Mouse (Mus musculus): ENCODE measurements at regions not wholly inside any gene's neighbourhood (a gene's known extent, or its start where the extent isn't known, plus 50 kb on each side); places are given as distances from the start of the nearest gene placed in this dataset.
A peak's percentile ranks its signal among the peaks of the same experiment; 100 is the strongest.

GRCm38 (mm10) chr10:103726680-103727079, 359.1 kb downstream of the Slc6a15 start:
- no peak for TF ChIP-seq CTCF (IDR thresholded peaks at IDR 0.05; ENCODE audit: low read depth)
- ATAC-seq (replicated peaks; ENCODE audit: low FRiP score, low read depth): peak; percentile 69; the same call in 1 of the 2 replicates
- no peaks in the 10 kb centered on the region for H3K27me3 ChIP-seq (ENCODE audit: insufficient read depth, low read length)
- no peak overlapping the region for H3K4me3 ChIP-seq (replicated peaks; ENCODE audit: low read depth, low read length)
- no peak overlapping the region for H3K27ac ChIP-seq
- 0 out of 2 replicates have a peak, but pooled peaks cover 3% of the 10 kb centered on the region for H3K4me1 ChIP-seq (replicated peaks; ENCODE audit: insufficient read depth, low read length)
- H3K9me3 ChIP-seq (replicated peaks; ENCODE audit: low read length): no peaks in the 10 kb centered on the region
- peak; percentile 75 for DNase-seq (ENCODE audit: low spot score)
- H3K4me2 ChIP-seq (ENCODE audit: low read length): no peak overlapping the region
- no peak overlapping the region for H3K9ac ChIP-seq (ENCODE audit: low read depth, low read length)
- H3K36me3 ChIP-seq (ENCODE audit: insufficient read depth, low read length): no peaks in the 10 kb centered on the region

GRCm38 (mm10) chr10:103731522-103731921, 363.9 kb downstream of the Slc6a15 start:
- no peak for TF ChIP-seq CTCF (IDR thresholded peaks at IDR 0.05; ENCODE audit: low read depth)
- Histone ChIP-seq H3K27me3 (ENCODE audit: insufficient read depth, low read length) (no peaks in the 10 kb centered on the region), H3K9ac (ENCODE audit: low read depth, low read length) (no peak overlapping the region), H3K4me2 (ENCODE audit: low read length) (peak overlapping the region; percentile 6; the same call in 1 of the 2 replicates), H3K9me3 (replicated peaks; ENCODE audit: low read length) (no peaks in the 10 kb centered on the region), H3K4me3 (replicated peaks; ENCODE audit: low read depth, low read length) (no peak overlapping the region), H3K4me1 (replicated peaks; ENCODE audit: insufficient read depth, low read length) (0 out of 2 replicates have a peak, but pooled peaks cover 3% of the 10 kb centered on the region), H3K36me3 (ENCODE audit: insufficient read depth, low read length) (no peaks in the 10 kb centered on the region), H3K27ac (no peak overlapping the region)
- DNase-seq (ENCODE audit: low spot score) (peak; percentile 74), ATAC-seq (replicated peaks; ENCODE audit: low FRiP score, low read depth) (no peak)
- WGBS: 2% methylated on average over 1 of the region's 1 CpGs

GRCm38 (mm10) chr10:103731981-103732380, 364.4 kb downstream of the Slc6a15 start:
- no peak overlapping the region for H3K9ac ChIP-seq (ENCODE audit: low read depth, low read length)
- H3K27ac ChIP-seq: no peak overlapping the region
- no peaks in the 10 kb centered on the region for H3K36me3 ChIP-seq (ENCODE audit: insufficient read depth, low read length)
- peak overlapping the region; percentile 6; the same call in 1 of the 2 replicates for H3K4me2 ChIP-seq (ENCODE audit: low read length)
- 0 out of 2 replicates have a peak, but pooled peaks cover 3% of the 10 kb centered on the region for H3K4me1 ChIP-seq (replicated peaks; ENCODE audit: insufficient read depth, low read length)
- H3K9me3 ChIP-seq (replicated peaks; ENCODE audit: low read length): no peaks in the 10 kb centered on the region
- no peaks in the 10 kb centered on the region for H3K27me3 ChIP-seq (ENCODE audit: insufficient read depth, low read length)
- DNase-seq (ENCODE audit: low spot score) (no peak), ATAC-seq (replicated peaks; ENCODE audit: low FRiP score, low read depth) (no peak)
- no peak for TF ChIP-seq CTCF (IDR thresholded peaks at IDR 0.05; ENCODE audit: low read depth)
- no peak overlapping the region for H3K4me3 ChIP-seq (replicated peaks; ENCODE audit: low read depth, low read length)
- 19% methylated on average over 5 of the region's 5 CpGs for whole genome bisulfite sequencing

- Histone ChIP-seq H3K4me2 (ENCODE audit: low read length) (no peak overlapping the region), H3K4me3 (replicated peaks; ENCODE audit: low read depth, low read length) (no peak overlapping the region), H3K9me3 (replicated peaks; ENCODE audit: low read length) (no peaks in the 10 kb centered on the region), H3K36me3 (ENCODE audit: insufficient read depth, low read length) (no peaks in the 10 kb centered on the region), H3K27me3 (ENCODE audit: insufficient read depth, low read length) (no peaks in the 10 kb centered on the region), H3K4me1 (replicated peaks; ENCODE audit: insufficient read depth, low read length) (no peaks in the 10 kb centered on the region), H3K27ac (no peak overlapping the region), H3K9ac (ENCODE audit: low read depth, low read length) (no peak overlapping the region)
- ATAC-seq (replicated peaks; ENCODE audit: low FRiP score, low read depth) (no peak), DNase-seq (ENCODE audit: low spot score) (no peak)
- 89% methylated on average over 1 of the region's 1 CpGs for WGBS
- TF ChIP-seq CTCF (IDR thresholded peaks at IDR 0.05; ENCODE audit: low read depth): no peak
Measured at GRCm38 (mm10) chr10:103780127-103780526, 362.7 kb upstream of the Gm21293 start.

- no peak overlapping the region for H3K27ac ChIP-seq
- DNase-seq (ENCODE audit: low spot score): peak; percentile 28
- H3K4me1 ChIP-seq (replicated peaks; ENCODE audit: insufficient read depth, low read length): no peaks in the 10 kb centered on the region
- no peaks in the 10 kb centered on the region for H3K36me3 ChIP-seq (ENCODE audit: insufficient read depth, low read length)
- no peak overlapping the region for H3K9ac ChIP-seq (ENCODE audit: low read depth, low read length)
- peak; percentile 67 for TF ChIP-seq CTCF (IDR thresholded peaks at IDR 0.05; ENCODE audit: low read depth)
- no peaks in the 10 kb centered on the region for H3K27me3 ChIP-seq (ENCODE audit: insufficient read depth, low read length)
- H3K4me2 ChIP-seq (ENCODE audit: low read length): no peak overlapping the region
- no peak for ATAC-seq (replicated peaks; ENCODE audit: low FRiP score, low read depth)
- no peak overlapping the region for H3K4me3 ChIP-seq (replicated peaks; ENCODE audit: low read depth, low read length)
- no peaks in the 10 kb centered on the region for H3K9me3 ChIP-seq (replicated peaks; ENCODE audit: low read length)
Measured at GRCm38 (mm10) chr10:103784920-103785319, 357.9 kb upstream of the Gm21293 start.

GRCm38 (mm10) chr10:103829079-103829478, 313.7 kb upstream of the Gm21293 start:
- ATAC-seq (replicated peaks; ENCODE audit: low FRiP score, low read depth): no peak
- no peaks in the 10 kb centered on the region for H3K36me3 ChIP-seq (ENCODE audit: insufficient read depth, low read length)
- no peaks in the 10 kb centered on the region for H3K9me3 ChIP-seq (replicated peaks; ENCODE audit: low read length)
- no peak for DNase-seq (ENCODE audit: low spot score)
- no peaks in the 10 kb centered on the region for H3K4me1 ChIP-seq (replicated peaks; ENCODE audit: insufficient read depth, low read length)
- H3K27me3 ChIP-seq (ENCODE audit: insufficient read depth, low read length): no peaks in the 10 kb centered on the region
- H3K27ac ChIP-seq: no peak overlapping the region
- no peak overlapping the region for H3K4me2 ChIP-seq (ENCODE audit: low read length)
- no peak for TF ChIP-seq CTCF (IDR thresholded peaks at IDR 0.05; ENCODE audit: low read depth)
- H3K4me3 ChIP-seq (replicated peaks; ENCODE audit: low read depth, low read length): no peak overlapping the region
- no peak overlapping the region for H3K9ac ChIP-seq (ENCODE audit: low read depth, low read length)

- Histone ChIP-seq H3K9me3 (replicated peaks; ENCODE audit: low read length) (no peaks in the 10 kb centered on the region), H3K36me3 (ENCODE audit: insufficient read depth, low read length) (no peaks in the 10 kb centered on the region), H3K4me3 (replicated peaks; ENCODE audit: low read depth, low read length) (no peak overlapping the region), H3K4me1 (replicated peaks; ENCODE audit: insufficient read depth, low read length) (no peaks in the 10 kb centered on the region), H3K27me3 (ENCODE audit: insufficient read depth, low read length) (no peaks in the 10 kb centered on the region), H3K4me2 (ENCODE audit: low read length) (no peak overlapping the region), H3K27ac (no peak overlapping the region), H3K9ac (ENCODE audit: low read depth, low read length) (no peak overlapping the region)
- ATAC-seq (replicated peaks; ENCODE audit: low FRiP score, low read depth) (no peak), DNase-seq (ENCODE audit: low spot score) (no peak)
- 64% methylated on average over 2 of the region's 2 CpGs for WGBS
- no peak for TF ChIP-seq CTCF (IDR thresholded peaks at IDR 0.05; ENCODE audit: low read depth)
Measured at GRCm38 (mm10) chr10:103832063-103832462, 310.7 kb upstream of the Gm21293 start.
